Mouse (Mus musculus): ENCODE data around the gene Sema3f. TPM values are rescaled to one million over a fixed set of nuclear protein-coding genes. Genes with fewer than 3 reads are reported as not detected.
A peak's percentile ranks its signal among the peaks of the same experiment; 100 is the strongest.

The Sema3f gene
- polyA plus RNA-seq, 1 experiment from 2014 or later, result 33.6 TPM

DNA sequence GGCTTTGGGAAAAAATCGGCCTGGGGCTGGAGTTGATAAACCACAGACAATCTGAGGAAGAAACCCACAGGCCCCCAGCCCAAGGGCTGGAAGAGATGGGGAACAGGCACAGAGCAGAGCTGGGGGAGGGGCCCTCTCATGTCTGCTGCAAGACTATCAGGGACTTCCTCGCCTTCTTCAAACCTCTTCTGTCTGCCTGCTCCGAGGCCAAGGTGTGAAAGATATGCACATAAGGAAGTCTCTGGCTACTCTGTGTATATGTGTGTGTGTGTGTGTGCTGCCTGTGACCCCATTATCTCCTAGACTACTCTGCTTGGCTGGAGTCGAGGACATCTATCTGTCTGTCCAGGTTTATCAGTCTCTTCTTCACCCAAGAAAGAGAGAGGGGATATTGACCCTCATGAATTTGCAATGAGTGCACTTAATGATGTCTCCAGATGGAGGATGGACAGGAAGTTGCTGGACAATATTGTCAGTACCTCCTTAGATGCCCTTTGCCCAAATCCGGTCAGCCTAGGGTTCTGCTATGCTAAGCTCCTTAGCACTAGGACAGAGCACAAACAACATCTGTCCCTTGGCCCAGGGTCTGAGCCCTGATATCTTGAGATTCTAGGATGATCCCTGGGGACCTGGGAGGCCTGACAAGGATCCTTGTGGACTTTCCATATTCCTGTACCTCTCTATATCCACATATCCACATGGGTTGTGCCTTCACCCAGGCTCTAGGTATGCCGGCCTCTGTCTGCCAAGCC lies 18.8 kb upstream of the Sema3f start:
- no peak for DNase-seq (ENCODE audit: low spot score)
- Histone ChIP-seq H3K4me1 (peaks cover 75% of the 10 kb centered on the region), H3K36me3 (no peaks in the 10 kb centered on the region), H3K9me3 (replicated peaks) (no peaks in the 10 kb centered on the region), H3K4me3 (no peak overlapping the region), H3K27me3 (ENCODE audit: low read depth, poor library complexity, severe bottlenecking) (no peaks in the 10 kb centered on the region), H3K27ac (peak overlapping the region; percentile 79)
- 62% methylated on average over 6 of the region's 6 CpGs for WGBS

DNA sequence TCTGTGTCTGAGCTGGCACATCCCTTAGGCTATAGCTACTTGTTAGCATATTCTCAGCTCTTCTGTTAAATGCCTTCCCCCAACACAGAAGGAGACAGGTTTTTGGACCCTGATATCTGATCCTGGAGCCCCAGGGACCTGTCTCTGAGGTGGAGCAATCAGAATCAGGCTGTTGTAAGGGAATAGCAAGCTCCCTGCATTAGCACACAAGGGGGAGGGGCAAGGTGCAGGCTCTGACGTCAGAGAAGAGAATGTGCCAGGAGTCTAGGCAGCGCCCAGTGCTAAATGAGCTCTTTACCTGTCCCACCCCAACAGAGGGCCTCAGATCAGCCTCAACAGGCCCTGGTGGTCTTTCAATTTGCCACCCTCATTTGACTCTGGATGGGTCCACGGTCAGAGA lies 16.8 kb upstream of the Sema3f start:
- H3K4me3 ChIP-seq, result no peak overlapping the region
- H3K4me1 ChIP-seq, result peaks cover 95% of the 10 kb centered on the region
- H3K27me3 ChIP-seq (ENCODE audit: low read depth, poor library complexity, severe bottlenecking), result no peaks in the 10 kb centered on the region
- H3K9me3 ChIP-seq (replicated peaks), result no peaks in the 10 kb centered on the region
- H3K27ac ChIP-seq, result peak overlapping the region; percentile 79
- WGBS, result 49% methylated on average over 3 of the region's 3 CpGs
- DNase-seq (ENCODE audit: low spot score), result no peak
- no peaks in the 10 kb centered on the region for H3K36me3 ChIP-seq

DNA sequence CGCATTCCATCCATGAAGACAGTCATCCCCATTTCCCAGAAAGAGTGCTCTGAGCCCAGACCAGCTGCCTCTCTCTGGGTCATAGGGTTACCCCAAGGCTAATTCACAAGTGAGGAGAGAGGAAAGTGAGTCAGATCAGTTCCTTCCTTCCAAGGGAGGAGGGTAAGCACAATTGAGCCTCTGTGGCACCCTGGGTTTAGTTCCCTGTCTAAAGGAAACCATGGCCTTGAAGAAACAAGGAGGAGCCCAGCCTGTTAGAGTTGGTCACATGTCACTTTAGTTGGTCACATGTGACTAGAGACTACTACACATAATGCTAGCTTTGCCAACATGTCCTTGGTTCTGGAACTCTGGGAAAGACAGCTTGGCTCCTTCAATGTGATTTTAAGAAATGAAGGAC lies 14.5 kb upstream of the Sema3f start:
- Histone ChIP-seq H3K4me1 (peaks cover 93% of the 10 kb centered on the region), H3K36me3 (no peaks in the 10 kb centered on the region), H3K27me3 (ENCODE audit: low read depth, poor library complexity, severe bottlenecking) (no peaks in the 10 kb centered on the region), H3K4me3 (no peak overlapping the region), H3K9me3 (replicated peaks) (no peaks in the 10 kb centered on the region), H3K27ac (peak overlapping the region; percentile 91)
- WGBS, result 78% methylated on average over 1 of the region's 1 CpGs
- no peak for DNase-seq (ENCODE audit: low spot score)

DNA sequence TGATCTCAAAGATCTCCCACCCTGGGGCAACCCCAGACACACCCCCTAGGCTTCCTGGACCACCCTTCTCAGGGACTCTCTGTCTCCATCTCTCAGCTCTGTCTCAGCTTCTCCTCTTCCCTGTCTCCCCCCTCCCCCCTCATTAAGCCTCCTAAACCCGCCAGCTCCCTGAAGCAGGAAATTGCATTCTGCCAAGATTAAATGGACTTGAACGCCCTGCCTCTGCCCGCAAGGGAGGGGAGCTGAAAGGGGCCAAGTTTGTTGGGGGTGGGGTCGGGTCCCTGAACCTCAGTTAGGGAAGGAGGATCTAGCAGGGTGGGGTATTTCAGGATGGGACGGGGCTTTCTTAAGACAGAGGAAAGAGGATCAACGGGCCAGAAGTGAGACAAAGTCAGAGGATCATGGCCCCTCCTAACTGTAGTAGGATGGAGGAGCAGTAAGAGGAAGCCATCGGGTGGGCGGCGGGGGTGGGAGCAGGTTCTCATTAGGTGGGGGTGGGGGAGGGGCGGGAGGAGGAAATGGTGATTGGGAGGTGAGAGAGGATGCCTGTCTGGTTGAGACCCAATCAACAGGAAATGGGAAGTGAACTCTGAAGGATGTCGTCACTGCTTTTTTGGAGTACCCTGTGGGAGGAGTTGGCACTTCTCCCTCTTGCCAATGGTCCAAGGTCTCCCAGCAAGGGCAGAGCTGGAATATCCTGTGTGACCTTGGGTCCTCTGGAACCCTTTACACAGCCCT lies 13.7 kb upstream of the Sema3f start:
- DNase-seq (ENCODE audit: low spot score), result peak; percentile 81
- Histone ChIP-seq H3K9me3 (replicated peaks) (no peaks in the 10 kb centered on the region), H3K27ac (peak overlapping the region; percentile 91), H3K27me3 (ENCODE audit: low read depth, poor library complexity, severe bottlenecking) (no peaks in the 10 kb centered on the region), H3K4me1 (peaks cover 89% of the 10 kb centered on the region), H3K4me3 (peak overlapping the region; percentile 42), H3K36me3 (no peaks in the 10 kb centered on the region)
- WGBS, result 2% methylated on average over 11 of the region's 11 CpGs

DNA sequence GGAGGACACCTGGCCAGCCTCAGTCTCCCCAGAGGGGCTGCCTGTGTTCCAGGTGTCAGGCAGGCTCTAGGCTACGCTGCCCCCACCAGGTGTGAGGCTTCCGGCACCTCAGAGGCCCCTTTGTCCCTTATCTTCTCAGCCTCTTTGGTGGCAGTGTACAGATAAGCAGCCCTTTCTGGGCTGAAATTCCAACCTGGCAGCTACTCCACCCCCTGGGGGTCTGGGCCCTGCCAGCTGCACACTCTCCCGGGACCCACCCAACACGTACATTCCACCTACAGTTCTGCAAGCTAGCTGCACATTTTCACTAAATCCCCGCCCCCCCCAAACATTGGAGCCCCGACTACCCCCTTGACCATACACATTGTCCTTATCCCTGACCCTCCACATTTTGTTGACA lies 13.0 kb upstream of the Sema3f start:
- no peaks in the 10 kb centered on the region for H3K27me3 ChIP-seq (ENCODE audit: low read depth, poor library complexity, severe bottlenecking)
- H3K9me3 ChIP-seq (replicated peaks), result no peaks in the 10 kb centered on the region
- H3K27ac ChIP-seq, result peak overlapping the region; percentile 91
- peaks cover 85% of the 10 kb centered on the region for H3K4me1 ChIP-seq
- H3K4me3 ChIP-seq, result peak overlapping the region; percentile 42
- 14% methylated on average over 6 of the region's 6 CpGs for WGBS
- no peaks in the 10 kb centered on the region for H3K36me3 ChIP-seq
- DNase-seq (ENCODE audit: low spot score), result no peak

DNA sequence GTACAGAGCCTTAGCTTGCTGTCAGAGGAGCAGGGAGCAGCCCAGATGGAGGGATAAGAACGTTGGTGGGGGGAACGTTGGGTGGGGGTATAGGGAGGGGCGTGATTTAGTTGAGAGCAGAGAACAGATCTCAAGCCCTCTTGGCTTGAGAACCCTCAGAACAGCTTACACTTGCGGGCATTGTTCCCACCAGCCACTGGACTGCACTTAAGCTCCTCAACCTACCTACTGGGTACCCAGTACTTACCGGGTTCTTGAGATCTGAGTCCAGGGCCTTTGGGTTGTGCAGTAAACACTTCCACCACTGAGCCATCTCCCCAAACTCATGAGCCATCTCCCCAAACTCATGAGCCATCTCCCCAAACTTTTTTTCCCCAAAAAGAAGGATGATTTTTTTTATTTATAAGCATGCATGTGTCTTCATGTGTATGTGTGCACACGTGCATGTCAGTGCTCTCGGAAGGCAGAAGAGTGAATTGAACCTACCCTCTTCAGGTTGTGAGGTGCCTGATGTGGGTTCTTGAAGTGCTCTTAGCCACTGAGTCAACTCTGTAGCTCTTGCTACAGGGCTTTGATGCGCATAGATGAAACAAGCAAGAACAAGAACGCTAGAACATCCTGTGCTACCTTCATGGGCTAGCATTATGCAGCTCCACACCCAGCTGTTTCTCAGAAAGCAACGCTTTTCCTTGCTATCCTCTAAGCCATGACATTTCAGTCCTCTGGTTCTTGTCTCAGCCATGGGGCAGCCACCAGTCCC lies 8.7 kb upstream of the Sema3f start:
- H3K27ac ChIP-seq, result peak overlapping the region; percentile 64; the same call in 1 of the 2 replicates
- WGBS, result 84% methylated on average over 10 of the region's 10 CpGs
- no peaks in the 10 kb centered on the region for H3K9me3 ChIP-seq (replicated peaks)
- H3K36me3 ChIP-seq, result no peaks in the 10 kb centered on the region
- H3K27me3 ChIP-seq (ENCODE audit: low read depth, poor library complexity, severe bottlenecking), result no peaks in the 10 kb centered on the region
- DNase-seq (ENCODE audit: low spot score), result no peak
- peaks cover 80% of the 10 kb centered on the region for H3K4me1 ChIP-seq
- no peak overlapping the region for H3K4me3 ChIP-seq

DNA sequence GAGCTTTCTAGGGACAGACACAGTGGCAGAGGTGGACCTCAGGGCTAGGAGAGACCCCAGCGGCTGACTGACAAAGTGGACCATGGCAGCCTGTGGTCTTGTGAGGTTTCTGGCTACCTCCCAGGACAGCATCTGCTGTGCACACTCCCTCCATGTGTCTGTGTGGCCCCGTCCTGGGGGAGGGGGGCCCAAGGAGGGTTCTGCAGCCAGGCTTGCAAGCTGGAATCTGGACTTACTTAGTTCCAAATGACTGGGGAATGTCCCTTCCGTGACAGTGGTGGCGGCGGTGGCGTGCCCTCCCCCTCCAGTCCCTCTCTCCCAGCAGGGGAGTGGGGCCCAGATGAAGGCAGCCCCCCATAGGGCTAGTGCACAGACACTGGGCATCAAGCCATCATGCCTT lies 6.7 kb upstream of the Sema3f start:
- peak overlapping the region; percentile 16; the same call in 1 of the 2 replicates for H3K4me3 ChIP-seq
- H3K27ac ChIP-seq, result peak overlapping the region; percentile 89
- no peaks in the 10 kb centered on the region for H3K27me3 ChIP-seq (ENCODE audit: low read depth, poor library complexity, severe bottlenecking)
- no peaks in the 10 kb centered on the region for H3K36me3 ChIP-seq
- H3K4me1 ChIP-seq, result peaks cover 71% of the 10 kb centered on the region
- WGBS, result 15% methylated on average over 6 of the region's 6 CpGs
- peak; percentile 78 for DNase-seq (ENCODE audit: low spot score)
- H3K9me3 ChIP-seq (replicated peaks), result no peaks in the 10 kb centered on the region

DNA sequence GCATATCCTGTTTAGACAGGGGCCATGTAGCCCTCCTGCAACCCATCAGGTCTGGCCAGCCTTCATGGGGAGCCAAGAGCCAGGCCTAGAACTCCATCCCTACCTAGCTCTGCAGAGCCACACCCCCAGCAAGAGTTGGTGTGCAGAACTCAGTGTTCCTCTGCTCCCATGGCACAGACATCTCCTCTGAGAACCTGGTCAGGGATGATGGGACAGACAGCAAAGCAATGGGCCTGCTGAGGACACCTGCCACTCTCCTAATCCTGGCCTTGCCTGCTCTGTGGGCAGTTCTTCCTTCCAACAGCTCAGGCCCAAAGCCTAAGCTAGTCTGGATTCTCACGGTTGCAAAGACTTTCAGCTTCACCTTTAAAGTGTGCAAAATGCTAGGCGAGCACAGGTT lies 5.4 kb upstream of the Sema3f start:
- Histone ChIP-seq H3K36me3 (no peaks in the 10 kb centered on the region), H3K9me3 (replicated peaks) (no peaks in the 10 kb centered on the region), H3K27ac (peak overlapping the region; percentile 89), H3K27me3 (ENCODE audit: low read depth, poor library complexity, severe bottlenecking) (peaks cover 5% of the 10 kb centered on the region), H3K4me3 (no peak overlapping the region), H3K4me1 (peaks cover 64% of the 10 kb centered on the region)
- 84% methylated on average over 2 of the region's 2 CpGs for WGBS
- DNase-seq (ENCODE audit: low spot score), result no peak

DNA sequence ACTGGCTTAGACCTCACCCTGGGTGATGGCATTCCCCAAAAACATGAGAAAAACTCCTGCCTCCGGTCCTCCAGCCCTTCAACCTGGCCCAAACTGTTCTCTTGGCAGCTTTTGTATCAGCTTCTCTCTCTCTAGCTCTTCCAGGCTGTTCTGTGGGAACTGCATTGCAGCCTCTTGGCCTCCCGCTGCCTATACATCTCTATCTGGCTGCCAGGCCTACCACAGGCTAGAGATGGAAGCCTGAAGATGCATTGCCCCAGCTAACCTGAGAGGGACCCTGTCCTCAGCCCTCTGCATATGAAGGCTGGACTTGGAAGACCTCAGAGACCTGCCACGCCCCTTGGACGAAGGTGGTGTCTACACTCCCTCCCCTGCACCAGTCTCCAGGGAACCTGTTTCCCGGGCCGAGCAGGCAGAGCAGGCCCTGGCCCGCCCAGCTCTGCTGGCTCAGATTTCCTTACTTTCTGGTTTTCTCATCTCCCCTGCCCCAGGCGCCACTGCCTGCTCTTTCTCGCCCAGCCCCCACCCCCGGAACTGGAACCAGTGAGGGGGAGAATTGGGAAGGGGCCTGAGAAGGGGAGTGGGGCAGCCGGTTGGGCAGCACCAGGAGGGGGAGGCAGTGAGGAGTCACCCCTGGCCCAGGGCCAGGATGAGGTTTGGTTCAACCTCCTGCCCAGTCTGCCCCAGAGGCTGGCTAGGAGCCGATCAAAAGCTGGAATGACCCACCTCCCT lies 4.1 kb upstream of the Sema3f start:
- H3K9me3 ChIP-seq (replicated peaks), result no peaks in the 10 kb centered on the region
- peak overlapping the region; percentile 89 for H3K27ac ChIP-seq
- no peaks in the 10 kb centered on the region for H3K36me3 ChIP-seq
- H3K4me3 ChIP-seq, result peak overlapping the region; percentile 26
- peaks cover 69% of the 10 kb centered on the region for H3K4me1 ChIP-seq
- WGBS, result 10% methylated on average over 12 of the region's 12 CpGs
- DNase-seq (ENCODE audit: low spot score), result peak; percentile 86
- H3K27me3 ChIP-seq (ENCODE audit: low read depth, poor library complexity, severe bottlenecking), result peaks cover 7% of the 10 kb centered on the region

DNA sequence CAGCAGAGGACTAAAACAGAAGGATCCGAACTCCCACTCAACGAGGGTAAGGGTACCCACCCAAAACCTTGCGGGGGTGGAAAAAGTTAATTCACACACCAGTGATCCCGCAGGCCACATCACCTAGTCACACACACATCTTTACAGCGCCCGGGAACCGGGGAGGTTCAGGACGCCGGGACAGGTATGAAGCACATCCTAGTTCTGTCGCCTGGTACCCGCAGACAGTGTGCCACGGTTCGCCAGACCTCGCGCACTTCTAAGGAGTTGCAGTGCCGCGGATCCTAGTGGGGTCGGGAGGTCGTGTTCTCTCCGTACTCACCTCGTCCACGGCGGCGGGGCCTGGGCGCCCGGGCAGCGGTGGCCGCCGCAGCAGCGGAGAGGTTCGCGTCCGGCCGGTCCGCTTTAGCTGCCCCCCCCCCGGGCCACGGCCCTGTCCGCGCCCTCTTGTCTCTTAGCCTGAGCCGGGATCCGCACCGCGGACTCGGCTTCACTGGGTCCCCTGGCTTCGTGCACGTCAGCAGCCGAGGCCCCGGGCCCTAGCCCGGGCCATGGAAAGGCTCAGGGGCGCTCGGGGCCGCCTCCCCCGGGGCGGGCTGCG lies 1.1 kb downstream of the Sema3f start:
- Histone ChIP-seq H3K27ac (peak overlapping the region; percentile 98), H3K4me1 (peaks cover 73% of the 10 kb centered on the region), H3K9me3 (replicated peaks) (no peaks in the 10 kb centered on the region), H3K27me3 (ENCODE audit: low read depth, poor library complexity, severe bottlenecking) (peaks cover 7% of the 10 kb centered on the region), H3K36me3 (peaks cover 32% of the 10 kb centered on the region), H3K4me3 (peak overlapping the region; percentile 96)
- peak; percentile 71 for DNase-seq (ENCODE audit: low spot score)
- WGBS, result under 1% methylated on average over 55 of the region's 55 CpGs

DNA sequence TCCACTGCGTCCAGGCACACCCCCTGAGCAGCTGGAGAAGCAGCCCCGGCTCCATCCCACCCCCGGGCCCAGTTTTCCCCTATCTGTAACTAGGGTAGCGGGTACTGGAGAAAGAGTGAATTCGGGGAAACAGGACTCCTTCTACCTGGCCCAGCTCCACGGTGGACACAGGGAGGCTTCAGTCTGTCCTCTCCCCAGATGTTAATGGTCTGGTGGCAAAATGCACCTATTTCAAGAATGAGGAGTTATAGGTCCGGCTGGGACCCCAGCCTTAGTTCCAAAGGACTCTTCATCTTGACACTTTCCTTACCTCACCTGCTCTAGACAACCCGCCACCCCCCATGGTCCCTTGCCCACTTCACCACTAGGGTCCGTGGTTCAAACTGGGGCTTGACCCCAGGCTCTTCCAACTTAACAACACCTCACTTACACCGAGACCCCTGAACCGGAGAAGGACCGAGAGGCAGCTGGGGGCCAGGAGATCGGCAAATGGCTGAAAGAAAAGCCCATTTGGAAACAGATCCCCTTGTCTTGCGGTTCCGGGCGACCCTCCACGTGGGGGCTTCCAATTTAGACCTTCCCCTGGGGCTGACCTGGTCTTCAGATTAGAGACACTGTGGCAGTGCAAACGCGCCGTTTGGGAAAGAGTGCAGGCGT lies 1.7 kb downstream of the Sema3f start:
- Histone ChIP-seq H3K27me3 (ENCODE audit: low read depth, poor library complexity, severe bottlenecking) (peaks cover 7% of the 10 kb centered on the region), H3K36me3 (peaks cover 39% of the 10 kb centered on the region), H3K27ac (peak overlapping the region; percentile 98), H3K4me3 (peak overlapping the region; percentile 96), H3K4me1 (peaks cover 73% of the 10 kb centered on the region), H3K9me3 (replicated peaks) (no peaks in the 10 kb centered on the region)
- WGBS, result 1% methylated on average over 21 of the region's 21 CpGs
- DNase-seq (ENCODE audit: low spot score), result peak; percentile 66

Measured in limb, embryonic 10.5 days (tissue).